Mouse (Mus musculus): ENCODE measurements around the gene Enthd1.
A peak's percentile ranks its signal among the peaks of the same experiment; 100 is the strongest.

Gene Enthd1

GRCm38 (mm10) chr15:80474429-80475002 lies 90.4 kb downstream of the Enthd1 start:
- DNase-seq = no peak

GRCm38 (mm10) chr15:80467876-80468275 lies 97.1 kb downstream of the Enthd1 start:
- DNase-seq = no peak

- DNase-seq = peak; percentile 67
Measured at GRCm38 (mm10) chr15:80462106-80462505, 102.8 kb downstream of the Enthd1 start.

GRCm38 (mm10) chr15:80461446-80461845 lies 103.5 kb downstream of the Enthd1 start:
- DNase-seq = no peak

GRCm38 (mm10) chr15:80460011-80460410 lies 104.9 kb downstream of the Enthd1 start:
- DNase-seq = no peak

- peak; percentile 37 for DNase-seq
Measured at GRCm38 (mm10) chr15:80457984-80458383, 107.0 kb downstream of the Enthd1 start.

- DNase-seq = no peak
Measured at GRCm38 (mm10) chr15:80454486-80454885, 110.5 kb downstream of the Enthd1 start.

GRCm38 (mm10) chr15:80452425-80452824 lies 112.5 kb downstream of the Enthd1 start:
- no peak for DNase-seq

- no peak for DNase-seq
Measured at GRCm38 (mm10) chr15:80445956-80446687, 118.8 kb downstream of the Enthd1 start.

- DNase-seq = no peak
Measured at GRCm38 (mm10) chr15:80440195-80440594, 124.8 kb downstream of the Enthd1 start.

- no peak for DNase-seq
Measured at GRCm38 (mm10) chr15:80438423-80438822, 126.5 kb downstream of the Enthd1 start.

- no peak for DNase-seq
Measured at GRCm38 (mm10) chr15:80437996-80438395, 127.0 kb downstream of the Enthd1 start.

- no peak for DNase-seq
Measured at GRCm38 (mm10) chr15:80436961-80437360, 128.0 kb downstream of the Enthd1 start.

- DNase-seq = no peak
Measured at GRCm38 (mm10) chr15:80430324-80430723, 134.6 kb downstream of the Enthd1 start.

- DNase-seq = no peak
Measured at GRCm38 (mm10) chr15:80418146-80418545, 146.8 kb downstream of the Enthd1 start.

- DNase-seq = no peak
Measured at GRCm38 (mm10) chr15:80417066-80417465, 147.9 kb downstream of the Enthd1 start.

GRCm38 (mm10) chr15:80415132-80415531 lies 149.8 kb downstream of the Enthd1 start:
- DNase-seq = no peak

- no peak for DNase-seq
Measured at GRCm38 (mm10) chr15:80413988-80414721, 150.8 kb downstream of the Enthd1 start.

GRCm38 (mm10) chr15:80413070-80413469 lies 151.9 kb downstream of the Enthd1 start:
- DNase-seq = no peak

- DNase-seq = no peak
Measured at GRCm38 (mm10) chr15:80410661-80411060, 154.3 kb downstream of the Enthd1 start.

GRCm38 (mm10) chr15:80407873-80408272 lies 157.1 kb downstream of the Enthd1 start:
- no peak for DNase-seq
